Comparison of ENCODE assay signal across 24 mouse cellular contexts in the genomic region with DNA sequence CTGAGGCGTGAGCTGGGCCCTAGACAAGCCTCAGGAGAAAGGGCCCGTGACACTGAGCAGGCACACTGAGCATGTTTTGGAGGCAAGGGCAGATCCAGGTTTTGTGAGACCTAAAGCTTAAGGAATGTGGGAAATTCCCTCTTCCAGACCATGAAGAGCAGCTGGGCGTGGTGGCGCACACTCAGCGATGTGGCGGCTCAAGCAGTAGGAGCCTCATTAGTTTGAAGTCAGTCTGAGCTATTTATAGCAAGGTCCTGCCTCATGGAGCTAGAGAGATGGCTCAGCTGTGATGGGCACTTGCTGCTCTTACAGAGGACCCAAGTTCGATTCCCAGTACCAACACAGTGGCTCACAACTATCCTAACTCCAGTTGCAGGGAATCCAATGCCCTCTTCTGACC. TPM values are rescaled to one million over a fixed set of nuclear protein-coding genes. Genes with fewer than 3 reads are reported as not detected.
DNase-seq lines count a peak whose midpoint lies in the region; ATAC-seq lines count a peak whose summit lies in the region.
"Had no signal": no experiment of that assay in that cellular context is flagged by ENCODE, and none has a peak within 500 bp of the region (broad histone marks: within the 10 kb centered on the region; RNA-seq: fewer than 3 reads in every experiment).

No protein-coding gene starts in this region.

- H3K9ac ChIP-seq in liver, embryonic 11.5 days (ENCODE audit: low read depth, low read length) = no peak overlapping the region
- H3K9ac ChIP-seq in intestine, embryonic 16.5 days (ENCODE audit: low read depth, low read length) = no peak overlapping the region
- H3K9ac ChIP-seq: midbrain, embryonic 15.5 days had no signal

- intact Hi-C loops in left cerebral cortex, postnatal 4 days (cut with DNase I) = no loop called here

- WGBS in liver, embryonic 11.5 days = 85% methylated on average over 7 of the region's 7 CpGs
- 57% methylated on average over 7 of the region's 7 CpGs for WGBS in intestine, embryonic 16.5 days

- H3K4me2 ChIP-seq in liver, embryonic 11.5 days = no peak overlapping the region
- no peak overlapping the region for H3K4me2 ChIP-seq in intestine, embryonic 16.5 days (ENCODE audit: low read depth, low read length)
- H3K4me2 ChIP-seq: midbrain, embryonic 15.5 days had no signal

- peak; percentile 27 for DNase-seq in liver, embryonic 11.5 days (ENCODE audit: low spot score)
- DNase-seq in liver (no peak), 3T3-L1 (ENCODE audit: low read depth, low spot score) (peak; percentile 84), NIH3T3 (ENCODE audit: low read depth) (peak; percentile 74)
- no peak for DNase-seq in yolk sac, embryonic 10.5 days (ENCODE audit: low spot score)
- DNase-seq in left cerebral cortex, postnatal 4 days = no peak
- DNase-seq: adrenal gland, postnatal 25 days; cerebellum, adult 18-20 months; gastrocnemius, adult 2 months; heart, adult 2 months; kidney, adult 11 months; kidney, postnatal 36 days; retina, postnatal 1 day; thymus, adult 18-20 months had no signal

- no peak for ATAC-seq in liver, embryonic 11.5 days (replicated peaks; ENCODE audit: low FRiP score)
- peak; percentile 31; the same call in 1 of the 2 replicates for ATAC-seq in intestine, embryonic 16.5 days
- ATAC-seq: activated CD4-positive, CD25-positive, alpha-beta regulatory T cell, adult 4 months; CD4-positive, CD25-positive, alpha-beta regulatory T cell, adult 4 months; forebrain, embryonic 16.5 days; midbrain, embryonic 15.5 days had no signal

- H3K4me3 ChIP-seq in liver, embryonic 11.5 days (ENCODE audit: low read depth, low read length) = no peak overlapping the region
- H3K4me3 ChIP-seq in intestine, embryonic 16.5 days (ENCODE audit: low read length) = no peak overlapping the region
- H3K4me3 ChIP-seq: gastrocnemius, adult 2 months; heart, adult 2 months; midbrain, embryonic 15.5 days had no signal

- no peak overlapping the region for H3K27ac ChIP-seq in liver, embryonic 11.5 days (ENCODE audit: low read depth, low read length)
- peak overlapping the region; percentile 86; the same call in 1 of the 2 replicates for H3K27ac ChIP-seq in intestine, embryonic 16.5 days (ENCODE audit: low read length)
- H3K27ac ChIP-seq: gastrocnemius, adult 2 months; heart, adult 2 months; midbrain, embryonic 15.5 days had no signal

- H3K27me3 ChIP-seq in liver, embryonic 11.5 days (replicated peaks; ENCODE audit: control insufficient read depth, insufficient read depth, low read length) = peaks cover 3% of the 10 kb centered on the region; the same call in 1 of the 2 replicates
- H3K27me3 ChIP-seq in intestine, embryonic 16.5 days (replicated peaks; ENCODE audit: control insufficient read depth, insufficient read depth, low read length) = no peaks in the 10 kb centered on the region
- H3K27me3 ChIP-seq: midbrain, embryonic 15.5 days had no signal

- peaks cover 10% of the 10 kb centered on the region; the same call in 1 of the 2 replicates for H3K4me1 ChIP-seq in liver, embryonic 11.5 days (replicated peaks; ENCODE audit: control insufficient read depth, insufficient read depth, low read length)
- peaks cover 22% of the 10 kb centered on the region for H3K4me1 ChIP-seq in intestine, embryonic 16.5 days (ENCODE audit: control insufficient read depth, insufficient read depth, low read length)
- H3K4me1 ChIP-seq: midbrain, embryonic 15.5 days had no signal

- no peaks in the 10 kb centered on the region for H3K9me3 ChIP-seq in liver, embryonic 11.5 days (ENCODE audit: control insufficient read depth, low read length)
- H3K9me3 ChIP-seq in intestine, embryonic 16.5 days (ENCODE audit: control insufficient read depth, low read length) = no peaks in the 10 kb centered on the region
- H3K9me3 ChIP-seq: midbrain, embryonic 15.5 days had no signal

- no peaks in the 10 kb centered on the region for H3K36me3 ChIP-seq in liver, embryonic 11.5 days (ENCODE audit: control insufficient read depth, insufficient read depth, low read length)
- H3K36me3 ChIP-seq in intestine, embryonic 16.5 days (ENCODE audit: control insufficient read depth, insufficient read depth, low read length) = no peaks in the 10 kb centered on the region
- H3K36me3 ChIP-seq: midbrain, embryonic 15.5 days had no signal

RNA-seq across cellular contexts. Expression of gene BC017158, which starts 21.2 kb away (rescaled TPM):
- 38.2 and 42.3 TPM in 2 replicates for polyA plus RNA-seq in liver, embryonic 11.5 days (2014; fragmentation: Nextera tagmentation; extraction: Ambion mirVana)
- 49.6 and 53.4 TPM in 2 replicates for polyA plus RNA-seq in intestine, embryonic 16.5 days (2015; fragmentation: Nextera tagmentation; extraction: Ambion mirVana)
- total RNA-seq in left cerebral cortex, postnatal 4 days (2021) = 10 to 100 TPM; 23.4 to 27.8 TPM

RNA-seq across cellular contexts. Expression of gene Slc5a2, which starts 53.7 kb away (rescaled TPM):
- polyA plus RNA-seq in liver, embryonic 11.5 days (2014; fragmentation: Nextera tagmentation; extraction: Ambion mirVana) = 2.1 and 3.0 TPM in 2 replicates
- not detected in 2 replicates for polyA plus RNA-seq in intestine, embryonic 16.5 days (2015; fragmentation: Nextera tagmentation; extraction: Ambion mirVana)
- total RNA-seq in left cerebral cortex, postnatal 4 days (2021) = not detected
- total RNA-seq: adrenal gland, postnatal 25 days; gastrocnemius, adult 2 months; heart, adult 2 months; layer of hippocampus, postnatal 10 days; left cerebral cortex, postnatal 10 days; liver, adult 2 months; megakaryocyte, adult 5-6 weeks had no signal
- polyA plus RNA-seq: activated CD4-positive, CD25-positive, alpha-beta regulatory T cell, adult 4 months; forebrain, embryonic 16.5 days; hindbrain, embryonic 11.5 days; liver, adult 2 months had no signal

Comparison
In these comparisons a context has a peak if more than half of its experiments do, and no peak if none do; other contexts are left out.
1. DNase-seq: peak in liver, embryonic 11.5 days (single experiment), 3T3-L1 (single experiment) and NIH3T3 (single experiment); none in liver (single experiment), yolk sac, embryonic 10.5 days (single experiment) and left cerebral cortex, postnatal 4 days (single experiment).